Mouse (Mus musculus): ENCODE data around the gene Cldn3.

The Cldn3 gene

DNA sequence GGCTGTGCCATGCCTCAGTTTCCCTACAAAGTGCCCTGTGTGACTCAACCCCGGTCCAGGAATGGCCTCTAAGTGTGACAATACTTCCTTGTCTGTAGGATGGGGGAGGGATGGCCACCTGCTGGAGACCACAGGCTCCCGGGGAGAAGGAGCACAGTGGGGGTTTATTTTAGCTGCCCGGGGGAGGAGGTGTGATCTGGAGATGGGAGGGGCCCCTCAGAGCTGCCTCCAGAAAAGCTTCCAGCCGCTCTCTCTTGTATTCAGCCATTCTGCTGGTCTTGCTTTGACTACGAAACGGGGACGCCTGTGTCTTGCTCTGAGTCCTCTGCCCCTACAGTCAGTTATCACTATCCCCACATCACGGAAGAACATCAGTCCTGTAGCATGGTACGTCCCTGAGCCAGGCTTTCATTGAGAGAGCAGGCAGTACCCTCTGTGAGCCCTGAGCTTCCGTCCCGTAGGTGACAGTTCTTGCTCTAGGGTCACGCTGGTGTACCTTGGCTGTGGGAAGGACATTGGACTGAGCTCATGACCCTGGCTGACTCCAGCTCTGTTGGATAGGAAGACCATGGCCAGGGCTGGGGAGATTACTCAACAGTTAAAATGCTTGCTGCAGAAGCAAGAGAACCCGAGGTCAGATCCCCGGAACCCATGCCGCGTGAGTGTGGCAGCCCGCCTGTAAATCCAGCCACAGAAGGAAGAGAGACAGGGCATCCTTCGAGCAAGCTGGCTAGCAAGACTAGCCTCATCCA lies 49.8 kb downstream of the Cldn3 start:
- DNase-seq (ENCODE audit: low spot score in 2 of 2) = no peak

Data from urinary bladder, postnatal 36 days (tissue).